Mouse (Mus musculus) embryonic stem cell, embryonic (primary cell): ENCODE results near the gene Tekt2.

ENCODE experiments used
- CTCF ChIA-PET, 4 experiments: fragments of 300-600 bp in 2 of 4; fragments of 350-600 bp in 2 of 4; sonication (Branson Sonifier 250); formaldehyde crosslinking; loops; one replicate each; lab custom pipeline; 2022; ENCODE audit warnings: inconsistent platforms in 2 of 4; lab: Charles Lee
- POLR2A ChIA-PET, 4 experiments: fragments of 300-600 bp in 2 of 4; fragments of 350-600 bp in 2 of 4; sonication (Branson Sonifier 250); formaldehyde crosslinking; loops; one replicate each; lab custom pipeline; 2022; ENCODE audit warnings: antibody characterized with exemption in 4 of 4, inconsistent platforms in 1 of 4; lab: Charles Lee

Tekt2 gene

DNA sequence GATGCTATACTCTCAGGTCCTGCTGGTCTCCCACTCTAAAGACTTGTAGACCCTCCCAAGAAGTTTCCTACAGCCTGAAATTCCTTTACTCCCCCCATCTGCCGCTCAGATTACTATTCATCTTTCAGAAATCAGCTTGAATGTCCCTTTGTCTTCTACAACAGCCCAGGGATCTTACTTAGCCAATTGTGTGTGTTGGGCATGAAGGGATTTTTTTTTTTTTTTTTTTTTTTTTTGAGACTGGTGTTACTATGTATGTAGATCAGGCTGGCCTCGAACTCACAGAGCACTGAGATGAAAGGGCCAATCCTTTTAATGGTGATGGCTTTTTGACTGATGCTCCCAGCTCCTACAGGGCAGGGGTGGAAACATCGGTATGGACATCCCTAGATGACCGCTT lies 29.6 kb downstream of the Tekt2 start:
- POLR2A ChIA-PET = interaction anchor here in 3 of 4 experiments (0.6 to 3.5 kb wide), 16 partner anchors 9 to 1415 kb away, joined by 3 to 17 read pairs (median 4); partner anchors contain the start of genes Adprhl2 (in 2 of the 3), Col8a2 (in 2 of the 3), Psmb2 (in 1 of the 3) and Tekt2 (in 1 of the 3)
- CTCF ChIA-PET = interaction anchor here (0.6 to 2.9 kb wide), 14 partner anchors 8 to 84 kb away, joined by 3 to 19 read pairs (median 6); partner anchors contain the start of genes Col8a2 (in 2 of the 4) and Adprhl2 (in 1 of the 4)

DNA sequence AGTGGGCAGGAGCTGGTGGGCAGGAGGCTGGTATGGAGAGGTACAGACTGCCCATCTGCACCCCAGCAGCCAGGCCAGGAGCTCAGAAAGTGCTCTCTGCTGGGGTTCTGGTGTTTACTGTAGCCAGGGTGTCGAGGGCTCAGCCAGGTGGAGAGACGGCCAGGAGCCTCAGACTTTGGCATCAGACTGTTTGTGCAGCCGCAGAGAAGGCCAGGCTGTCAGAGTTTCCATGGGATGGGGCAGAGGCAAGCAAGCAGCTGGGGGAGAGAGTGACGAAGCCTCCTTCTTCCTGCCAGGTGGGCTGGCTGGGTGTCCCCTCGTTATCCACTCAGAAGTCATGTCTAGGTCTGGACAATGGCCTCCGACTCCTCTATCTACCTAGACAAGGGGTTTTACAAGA lies 30.3 kb downstream of the Tekt2 start:
- CTCF ChIA-PET = interaction anchor here (0.7 to 2.2 kb wide), 5 partner anchors 9 to 209 kb away, joined by 3 to 10 read pairs (median 6); no protein-coding TSS in a partner anchor
- POLR2A ChIA-PET = interaction anchor here in 3 of 4 experiments (0.7 to 3.5 kb wide), 11 partner anchors 8 to 49 kb away, joined by 3 to 17 read pairs (median 4); partner anchors contain the start of genes Adprhl2 (in 1 of the 3), Col8a2 (in 1 of the 3) and Trappc3 (in 1 of the 3)

DNA sequence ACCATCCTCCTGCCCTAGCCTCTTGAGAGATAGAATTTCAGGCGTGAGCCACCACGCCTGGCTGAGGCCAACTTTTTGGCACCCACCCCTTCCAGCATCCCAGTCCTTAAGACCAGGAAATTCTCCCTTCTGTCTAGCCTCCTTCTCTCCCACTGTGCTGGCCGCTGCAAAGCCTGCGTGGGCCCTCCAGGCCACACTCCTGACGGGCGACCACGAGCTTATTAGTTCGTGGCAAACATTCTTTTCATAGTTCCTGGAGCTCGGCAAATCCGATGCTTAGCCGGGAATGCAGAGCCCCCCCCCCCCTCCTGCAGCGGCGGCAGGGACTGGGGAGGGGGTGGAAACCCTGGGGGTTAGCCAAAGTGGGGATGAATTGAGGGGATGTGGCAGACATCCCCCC lies 34.3 kb downstream of the Tekt2 start:
- POLR2A ChIA-PET = interaction anchor here in 2 of 4 experiments (0.7 to 1.7 kb wide), 3 partner anchors 10 to 57 kb away, joined by 3 to 6 read pairs (median 3); no protein-coding TSS in a partner anchor
- CTCF ChIA-PET = interaction anchor here (0.6 to 2.2 kb wide), 10 partner anchors 12 to 1139 kb away, joined by 3 to 11 read pairs (median 3); partner anchors contain the start of genes Adprhl2 (in 1 of the 4) and Trappc3 (in 1 of the 4)

DNA sequence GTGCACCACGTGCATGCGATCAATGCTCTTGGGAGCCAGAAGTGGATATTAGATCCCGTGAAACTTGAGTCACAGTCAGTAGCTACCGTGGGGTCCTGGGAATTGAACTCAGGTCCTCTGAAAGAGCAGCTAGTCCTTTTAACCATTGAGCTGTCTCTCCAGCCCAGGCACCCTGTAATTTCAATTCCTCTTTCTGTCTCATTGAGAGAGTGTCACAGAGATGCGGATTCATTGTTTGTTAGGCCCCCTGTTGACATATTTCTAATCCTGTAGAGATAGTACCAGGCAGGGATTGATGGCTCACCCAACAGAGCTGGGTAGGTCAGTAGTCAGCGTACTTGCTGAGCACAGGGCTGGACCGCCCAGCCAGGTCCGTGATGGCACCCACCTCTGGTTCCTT lies 35.2 kb downstream of the Tekt2 start:
- POLR2A ChIA-PET = interaction anchor here in 2 of 4 experiments (1.7 to 1.9 kb wide), 2 partner anchors 12 to 13 kb away, joined by 6 to 7 read pairs; no protein-coding TSS in a partner anchor
- CTCF ChIA-PET = interaction anchor here in 3 of 4 experiments (0.6 to 2.3 kb wide), 5 partner anchors 12 to 446 kb away, joined by 3 to 11 read pairs (median 4); no protein-coding TSS in a partner anchor

DNA sequence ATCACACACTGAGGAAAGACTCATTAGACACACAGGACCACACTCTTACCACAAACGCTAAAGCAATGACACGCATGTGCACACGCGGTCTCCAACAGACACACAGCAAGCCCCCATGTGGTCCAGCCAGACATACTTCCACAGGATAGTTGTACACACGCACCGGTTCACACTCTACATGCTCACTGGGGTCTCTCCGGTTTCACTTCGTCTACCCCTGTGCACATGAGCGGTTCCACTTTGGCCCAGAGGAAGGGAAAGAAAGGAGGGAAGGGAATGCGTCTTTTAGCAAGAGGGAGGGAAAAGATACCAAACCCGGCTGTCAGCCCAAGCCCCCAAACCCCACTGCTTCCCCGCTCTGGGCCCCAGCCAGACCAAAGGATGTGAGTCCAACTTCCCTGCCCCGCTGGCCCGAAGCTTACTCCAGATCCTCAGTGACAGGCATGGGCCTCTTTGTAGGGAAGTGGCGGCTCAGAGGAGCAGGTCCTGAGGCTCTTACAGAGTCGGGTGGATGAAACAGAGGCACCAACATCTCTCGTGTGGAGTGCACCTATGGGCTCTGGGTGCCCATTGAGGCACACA lies 37.3 kb downstream of the Tekt2 start:
- CTCF ChIA-PET = interaction anchor here in 2 of 4 experiments (0.6 to 2.3 kb wide), 2 partner anchors 10 to 21 kb away, joined by 4 to 5 read pairs; no protein-coding TSS in a partner anchor

DNA sequence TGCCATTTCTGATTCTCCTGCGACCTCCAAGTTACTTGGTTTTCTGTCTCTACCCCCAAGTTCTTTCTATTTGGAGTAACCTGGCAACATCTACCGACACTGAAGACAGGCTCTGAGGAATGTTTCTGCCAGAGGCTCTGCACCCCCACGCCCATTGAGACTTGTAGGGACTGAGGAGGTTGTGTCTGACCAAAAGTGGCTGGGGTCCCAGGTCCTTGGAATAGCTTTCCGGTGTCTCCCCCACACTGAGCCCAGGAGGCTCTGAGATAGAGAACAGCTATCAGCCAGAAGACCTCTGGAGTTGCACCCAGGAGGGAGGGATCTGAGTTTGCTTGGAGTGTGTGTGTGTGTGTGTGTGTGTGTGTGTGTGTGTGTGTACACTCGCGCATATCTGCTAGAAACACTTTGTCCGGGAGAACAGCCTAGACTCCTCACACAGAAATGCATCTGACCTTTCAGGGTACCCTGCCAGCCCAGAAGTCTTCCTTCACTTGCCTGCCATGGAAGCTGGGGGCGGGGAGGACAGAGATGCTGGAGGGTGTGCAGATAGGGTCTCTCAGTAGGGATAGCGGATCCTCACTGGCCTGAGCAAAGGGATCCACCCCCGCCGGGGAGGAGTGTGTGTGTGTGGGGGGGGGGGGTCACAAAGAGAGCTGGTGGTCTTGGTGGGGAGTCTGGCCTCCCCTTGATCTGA lies 38.0 kb downstream of the Tekt2 start:
- POLR2A ChIA-PET = interaction anchor here in 2 of 4 experiments (1.0 to 2.7 kb wide), 7 partner anchors 8 to 445 kb away, joined by 3 to 14 read pairs (median 7); no protein-coding TSS in a partner anchor
- CTCF ChIA-PET = interaction anchor here (0.6 to 2.0 kb wide), 8 partner anchors 8 to 34 kb away, joined by 3 to 19 read pairs (median 6); no protein-coding TSS in a partner anchor

More for the DNA sequence above, 37.3 kb downstream of the Tekt2 start:
- POLR2A ChIA-PET = interaction anchor here in 2 of 4 experiments (1.8 to 2.7 kb wide), 3 partner anchors 9 to 10 kb away, joined by 7 to 14 read pairs (median 10); no protein-coding TSS in a partner anchor

DNA sequence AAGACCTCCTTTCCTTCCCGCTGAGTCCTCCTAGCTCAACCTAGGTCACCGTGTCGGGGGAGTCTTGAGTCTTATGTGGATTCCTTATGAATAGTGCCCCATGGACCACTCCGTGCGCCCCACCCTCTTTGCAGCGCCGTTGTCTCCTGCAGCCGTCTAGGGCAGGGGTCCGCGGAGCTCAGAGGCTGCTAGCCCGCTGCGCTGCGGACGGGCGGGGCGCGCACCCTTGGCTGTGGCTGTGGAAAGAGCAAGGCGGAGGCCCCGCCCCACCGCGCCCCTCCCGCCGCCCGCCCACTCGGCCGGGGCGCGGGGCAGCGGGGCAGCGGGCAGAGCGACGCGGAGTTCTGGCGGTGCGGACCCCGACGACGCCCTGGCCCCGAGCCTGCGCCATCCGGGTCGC lies 39.0 kb downstream of the Tekt2 start, which contains the start of gene Col8a2:
Gene Col8a2 (plus strand): TSS at position 302 of the 400 bp plus-strand sequence.
- CTCF ChIA-PET = interaction anchor here (0.7 to 2.0 kb wide), 10 partner anchors 8 to 36 kb away, joined by 3 to 19 read pairs (median 5); partner anchors contain the start of genes Adprhl2 (in 1 of the 4) and Trappc3 (in 1 of the 4)
- POLR2A ChIA-PET = interaction anchor here in 3 of 4 experiments (0.8 to 2.7 kb wide), 15 partner anchors 8 to 446 kb away, joined by 3 to 14 read pairs (median 3); partner anchors contain the start of gene Map7d1 (in 1 of the 3)

DNA sequence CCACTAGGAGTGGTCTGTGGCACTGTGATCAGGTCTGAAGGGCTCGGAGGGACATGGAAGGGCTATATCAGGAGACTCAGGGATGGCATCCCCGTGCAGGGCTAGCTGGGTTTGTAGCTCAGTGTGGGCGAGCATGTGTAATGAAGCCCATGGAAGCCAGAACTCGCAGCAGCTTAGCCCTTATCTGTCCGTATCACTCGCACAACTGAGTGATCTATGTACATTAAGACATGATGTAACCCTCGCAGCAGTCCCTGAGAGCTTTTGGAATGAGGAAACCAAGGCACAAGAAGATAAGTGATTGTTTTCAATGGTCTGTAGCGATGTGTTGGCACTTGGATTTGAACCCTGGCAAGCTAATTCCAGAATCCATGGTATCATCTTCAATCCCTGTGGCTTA lies 41.9 kb downstream of the Tekt2 start:
- ChIA-PET POLR2A (interaction anchor here in 2 of 4 experiments (0.8 to 1.8 kb wide), 4 partner anchors 19 to 257 kb away, joined by 3 to 4 read pairs (median 3); partner anchors contain the start of gene Trappc3 (in 1 of the 2)), CTCF (interaction anchor here in 3 of 4 experiments (0.8 to 1.4 kb wide), 4 partner anchors 11 to 38 kb away, joined by 3 to 4 read pairs (median 3); partner anchors contain the start of genes Trappc3 (in 2 of the 3) and Adprhl2 (in 1 of the 3))

DNA sequence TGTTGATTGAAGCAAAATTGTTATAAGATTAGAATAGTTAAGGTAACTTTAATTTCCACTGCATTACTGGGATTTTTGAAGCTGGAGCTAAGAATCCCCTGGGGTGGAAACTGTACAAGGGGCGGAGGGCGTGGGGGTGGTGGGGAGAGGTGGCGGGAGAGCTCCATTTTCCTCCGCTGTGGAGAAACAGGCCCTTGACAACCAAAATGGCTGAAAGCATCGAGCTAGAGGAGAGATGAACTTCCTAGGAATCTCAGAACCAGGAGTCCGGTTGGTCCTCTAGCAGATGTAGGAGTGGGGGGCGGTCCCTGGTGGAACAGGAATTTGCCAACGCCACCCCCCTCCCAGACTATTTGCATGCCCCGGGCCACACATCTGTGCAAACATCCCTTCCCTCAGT lies 43.8 kb downstream of the Tekt2 start:
- CTCF ChIA-PET = interaction anchor here in 2 of 4 experiments (0.6 to 0.8 kb wide), 2 partner anchors 34 to 562 kb away, joined by 4 to 7 read pairs; no protein-coding TSS in a partner anchor
- POLR2A ChIA-PET = interaction anchor here in 3 of 4 experiments (0.6 to 0.8 kb wide), 5 partner anchors 9 to 211 kb away, joined by 3 to 4 read pairs (median 3); no protein-coding TSS in a partner anchor

DNA sequence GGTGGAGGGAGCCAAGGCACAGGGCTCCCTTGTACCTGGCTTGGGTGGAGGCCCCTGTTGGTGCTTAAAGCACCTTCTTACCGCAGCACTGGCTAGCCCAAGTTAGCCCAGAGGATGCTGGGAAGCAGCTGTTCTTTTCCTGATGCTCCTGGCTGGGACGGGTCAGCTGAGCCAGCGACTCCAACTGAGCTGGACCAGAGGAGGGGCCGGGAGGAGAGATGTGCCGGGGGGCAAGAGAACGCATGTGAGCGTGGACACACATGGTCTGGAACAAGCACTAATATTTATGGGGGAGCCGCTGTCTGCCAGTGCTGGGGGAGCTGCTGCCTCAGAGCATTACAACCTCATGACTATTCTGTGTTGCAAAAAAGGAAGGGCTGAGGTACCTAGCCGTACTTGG lies 46.5 kb downstream of the Tekt2 start:
- ChIA-PET POLR2A (interaction anchor here in 3 of 4 experiments (0.6 to 3.5 kb wide), 40 partner anchors 8 to 713 kb away, joined by 3 to 19 read pairs (median 5); partner anchors contain the start of genes Col8a2 (in 2 of the 3), Map7d1 (in 2 of the 3), Thrap3 (in 2 of the 3) and Trappc3 (in 2 of the 3)), CTCF (interaction anchor here (0.6 to 4.2 kb wide), 29 partner anchors 8 to 357 kb away, joined by 3 to 27 read pairs (median 6); partner anchors contain the start of genes Adprhl2 (in 3 of the 4), Col8a2 (in 2 of the 4) and Trappc3 (in 2 of the 4))

DNA sequence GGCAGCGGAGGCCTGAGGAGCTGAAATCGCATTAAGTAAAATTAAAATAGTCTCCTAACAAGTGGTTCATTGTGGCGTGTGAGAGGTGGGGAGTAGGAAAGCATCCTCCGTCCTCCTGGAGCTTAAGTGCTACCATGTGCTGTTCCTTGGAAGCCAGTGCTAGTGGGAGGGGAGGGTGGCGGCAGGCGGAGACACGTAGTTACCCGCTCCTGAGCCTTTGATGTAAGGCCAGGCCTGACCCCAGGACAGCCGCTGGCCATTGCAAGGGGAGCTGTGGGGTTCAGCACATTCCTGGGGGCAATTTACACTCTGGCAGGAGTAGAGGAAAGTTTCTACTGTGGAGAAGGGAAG lies 46.9 kb downstream of the Tekt2 start:
- ChIA-PET CTCF (interaction anchor here (0.6 to 4.2 kb wide), 39 partner anchors 8 to 356 kb away, joined by 3 to 27 read pairs (median 6); partner anchors contain the start of genes Col8a2 (in 4 of the 4), Adprhl2 (in 3 of the 4) and Trappc3 (in 2 of the 4)), POLR2A (interaction anchor here in 3 of 4 experiments (0.7 to 3.5 kb wide), 49 partner anchors 8 to 399 kb away, joined by 3 to 19 read pairs (median 5); partner anchors contain the start of genes Col8a2 (in 2 of the 3), Map7d1 (in 2 of the 3), Thrap3 (in 2 of the 3) and Trappc3 (in 2 of the 3))

DNA sequence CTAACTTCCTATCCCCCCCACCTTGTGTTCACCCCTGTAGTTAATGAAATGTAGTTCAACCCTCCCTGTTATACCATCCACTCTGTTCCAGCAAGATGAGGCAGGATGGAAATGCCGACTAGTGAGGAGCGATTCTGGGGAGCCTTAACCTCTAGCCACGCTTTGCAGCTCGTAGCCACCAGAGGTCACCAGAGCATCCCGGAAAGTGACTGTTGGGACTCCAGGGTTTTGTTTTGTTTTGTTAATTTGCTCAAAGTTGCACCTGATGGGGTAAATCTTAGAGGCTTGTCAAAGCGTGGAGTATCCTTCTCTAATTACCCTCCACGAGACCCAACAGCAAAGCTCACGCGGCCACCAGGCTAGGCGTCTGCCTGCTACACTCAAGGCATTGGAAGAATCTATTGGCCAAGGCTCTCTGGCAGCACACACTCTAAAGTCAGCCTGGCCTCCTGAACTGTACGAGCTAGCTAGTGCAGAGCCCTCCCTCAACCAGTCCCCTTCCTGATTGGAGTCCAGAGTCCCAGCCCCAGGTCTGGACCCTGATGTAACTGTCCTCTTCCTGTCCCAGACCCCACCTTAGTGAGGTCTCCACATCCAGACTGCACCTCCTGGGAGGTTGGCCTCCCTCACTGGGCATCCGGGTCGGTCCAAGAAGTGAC lies 47.5 kb downstream of the Tekt2 start:
- ChIA-PET CTCF (interaction anchor here (0.6 to 4.2 kb wide), 43 partner anchors 8 to 316 kb away, joined by 3 to 27 read pairs (median 5); partner anchors contain the start of genes Col8a2 (in 4 of the 4), Adprhl2 (in 3 of the 4), Trappc3 (in 3 of the 4) and Stk40 (in 1 of the 4)), POLR2A (interaction anchor here in 3 of 4 experiments (0.7 to 3.5 kb wide), 56 partner anchors 9 to 279 kb away, joined by 3 to 19 read pairs (median 4); partner anchors contain the start of genes Col8a2 (in 2 of the 3), Map7d1 (in 2 of the 3), Thrap3 (in 2 of the 3) and Trappc3 (in 2 of the 3))

DNA sequence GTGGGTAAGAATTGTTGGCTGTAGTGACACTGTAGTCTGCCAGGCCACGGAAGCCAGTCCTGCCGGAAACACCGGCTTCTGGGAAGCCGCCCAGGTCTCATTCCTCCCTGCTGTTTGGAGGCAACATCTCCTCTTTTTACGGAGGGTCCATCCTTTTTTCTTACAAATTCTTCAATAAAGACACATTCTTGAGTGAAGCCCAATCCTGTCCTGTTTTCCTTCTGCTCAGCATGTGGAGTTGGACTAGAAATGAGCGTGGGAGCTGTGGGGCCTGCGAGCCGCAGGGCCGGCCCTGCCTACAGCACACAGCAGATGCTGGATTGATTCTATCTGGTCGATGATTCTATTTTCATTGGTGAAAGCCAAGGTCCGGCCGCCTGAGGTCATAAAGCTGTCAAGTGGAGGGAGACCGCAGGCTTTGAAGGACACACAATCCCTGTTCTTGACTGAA lies 49.8 kb downstream of the Tekt2 start:
- ChIA-PET POLR2A (interaction anchor here in 2 of 4 experiments (0.5 to 1.5 kb wide), 5 partner anchors 14 to 464 kb away, joined by 3 to 6 read pairs (median 3); partner anchors contain the start of gene Trappc3 (in 1 of the 2)), CTCF (interaction anchor here in 3 of 4 experiments (0.6 to 4.2 kb wide), 9 partner anchors 9 to 251 kb away, joined by 3 to 27 read pairs (median 4); partner anchors contain the start of genes Adprhl2 (in 1 of the 3) and Trappc3 (in 1 of the 3))

DNA sequence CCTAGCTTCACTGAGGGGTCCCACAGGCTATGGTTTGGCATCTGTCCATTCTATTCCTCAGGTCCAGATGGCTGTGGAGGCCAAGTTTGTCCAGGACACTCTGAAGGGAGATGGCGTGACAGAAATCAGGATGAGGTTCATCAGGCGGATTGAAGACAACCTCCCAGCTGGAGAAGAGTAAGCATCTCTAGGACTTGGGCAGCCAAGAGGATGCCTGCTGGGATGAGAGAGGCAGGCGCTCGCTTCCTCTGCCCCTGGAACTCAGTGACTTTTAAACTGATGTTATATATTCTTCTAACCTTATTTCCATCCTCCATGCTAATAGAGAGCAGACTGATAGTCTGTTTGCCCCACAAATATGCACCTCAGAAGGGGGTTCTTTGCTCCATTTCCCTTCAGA lies 50.4 kb downstream of the Tekt2 start:
- POLR2A ChIA-PET = interaction anchor here in 1 of 4 experiments (1.1 to 1.5 kb wide), 2 partner anchors 14 to 39 kb away, joined by 3 to 4 read pairs; no protein-coding TSS in a partner anchor
- CTCF ChIA-PET = interaction anchor here in 2 of 4 experiments (1.0 to 1.2 kb wide), 4 partner anchors 9 to 47 kb away, joined by 3 to 4 read pairs (median 3); partner anchors contain the start of gene Adprhl2 (in 1 of the 2)

DNA sequence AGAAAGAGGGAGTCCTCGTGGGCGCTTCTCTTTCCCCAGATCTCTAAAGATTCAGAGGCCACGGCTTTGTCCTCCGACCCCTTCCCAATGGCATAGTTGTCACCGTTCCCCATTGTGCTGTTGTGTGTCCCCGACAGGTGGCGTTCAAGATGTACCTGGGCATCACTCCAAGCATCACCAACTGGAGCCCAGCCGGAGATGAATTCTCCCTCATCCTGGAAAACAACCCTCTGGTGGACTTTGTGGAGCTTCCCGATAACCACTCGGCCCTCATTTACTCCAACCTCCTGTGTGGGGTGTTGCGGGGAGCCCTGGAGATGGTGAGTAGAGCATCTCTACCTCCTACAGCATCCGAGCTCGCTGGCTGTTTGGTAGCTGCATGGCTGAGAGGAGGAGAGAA lies 51.7 kb downstream of the Tekt2 start:
- CTCF ChIA-PET = interaction anchor here (1.0 to 2.7 kb wide), 6 partner anchors 12 to 48 kb away, joined by 3 to 14 read pairs (median 4); partner anchors contain the start of genes Adprhl2 (in 2 of the 4) and Trappc3 (in 2 of the 4)
- POLR2A ChIA-PET = interaction anchor here in 2 of 4 experiments (0.6 to 1.5 kb wide), 3 partner anchors 12 to 61 kb away, joined by 3 to 4 read pairs (median 3); no protein-coding TSS in a partner anchor
